Mouse (Mus musculus) mesoderm, embryonic 11.5 days (tissue): Measurements from ENCODE around the gene Ttc21b.
"Not testable (repeated sequence)": the region's sequence is repeated elsewhere in the genome, so short reads cannot be mapped to it uniquely, and the experiment has no call there.

Experiments
- DNase-seq: peaks from one replicate; pipeline ENCODE4 v3.0.0-alpha.2; 2012; ENCODE audit warnings: low read depth, low spot score

Ttc21b gene

DNA sequence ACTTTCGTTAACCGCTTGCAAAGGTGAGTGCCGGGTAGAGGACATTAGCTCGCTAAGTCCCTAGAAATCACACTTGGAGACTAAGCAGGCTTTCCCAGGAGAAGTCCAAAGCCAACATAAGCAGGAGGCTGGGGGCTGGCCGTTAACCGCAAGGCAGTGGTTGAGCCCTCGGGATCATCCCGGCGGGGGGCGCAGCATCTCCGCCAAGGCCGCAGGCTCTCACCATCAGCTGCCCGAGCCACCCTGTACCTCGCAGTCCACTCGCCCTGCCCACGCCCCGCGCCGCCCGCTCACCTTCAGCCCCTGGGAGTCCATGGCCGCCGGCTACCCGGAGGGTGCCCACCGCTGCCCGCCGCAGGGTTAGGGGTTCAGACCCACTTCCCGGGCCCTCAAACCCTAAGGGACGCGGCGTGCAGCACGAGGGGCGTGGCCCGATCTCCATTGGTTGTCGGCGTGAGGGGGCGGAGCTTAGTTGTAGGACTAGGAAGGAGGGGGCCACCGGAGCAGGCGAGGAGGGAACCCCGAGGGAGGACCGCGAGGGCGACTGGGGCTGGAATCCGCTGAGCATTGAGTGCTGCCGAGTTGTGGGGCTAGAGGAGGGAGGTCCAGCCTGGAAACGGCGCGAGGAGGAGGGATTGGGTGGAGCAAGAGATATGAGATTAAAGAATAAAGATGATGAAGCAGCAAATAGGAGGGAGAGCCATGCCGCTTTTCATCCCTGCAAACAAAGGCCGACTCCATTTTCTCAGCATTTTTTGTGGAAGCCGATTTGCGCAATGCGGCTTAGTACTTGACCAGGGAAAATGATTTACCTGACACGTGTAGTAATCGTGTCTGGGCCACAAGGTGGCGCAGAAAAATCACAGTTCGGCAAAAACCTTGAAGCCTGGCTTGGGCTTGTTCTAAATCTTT lies at the start of gene Ttc21b:
TSS of gene Ttc21b (minus strand) at position 398 of the 912 bp plus-strand sequence.
- peak; percentile 96 for DNase-seq

DNA sequence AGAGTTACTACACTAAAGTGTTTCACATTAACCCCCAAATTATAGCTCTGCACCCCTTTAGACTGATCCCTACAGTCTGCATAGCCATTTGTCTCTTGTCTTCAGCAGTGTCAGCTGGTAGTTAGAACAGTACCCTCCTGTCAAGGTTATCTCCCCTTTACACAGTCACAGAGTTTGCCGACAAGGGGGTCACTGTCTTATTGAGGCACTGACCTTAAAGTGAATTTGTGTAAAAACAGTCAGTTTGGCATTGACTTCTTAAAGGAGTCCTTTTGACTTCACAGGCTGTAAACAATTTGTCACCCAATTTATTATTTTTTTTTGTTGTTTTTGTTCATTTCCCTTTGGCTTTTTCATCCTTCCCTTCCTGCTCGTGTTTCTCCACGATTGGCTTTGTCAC lies 16.1 kb upstream of the Ttc21b start:
- DNase-seq = no peak

DNA sequence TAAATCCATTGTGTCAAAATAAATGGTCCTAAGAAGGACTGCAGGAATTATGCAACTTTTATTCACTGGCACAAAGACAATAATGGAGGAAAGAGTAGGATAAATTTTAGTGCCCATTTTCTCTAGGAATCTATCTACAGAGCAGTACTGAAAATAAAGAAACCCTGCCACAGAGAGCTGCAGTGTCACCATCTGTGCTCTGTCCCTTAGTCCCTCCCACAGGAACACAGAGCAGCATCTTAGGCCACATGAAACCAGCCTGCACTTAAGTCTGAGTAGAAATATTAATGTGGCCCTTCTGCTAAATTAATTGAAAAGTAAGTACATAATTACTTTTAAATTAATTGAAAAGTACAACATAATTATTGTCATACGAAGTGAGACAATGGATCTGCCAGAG lies 12.4 kb downstream of the Ttc21b start:
- no peak for DNase-seq

DNA sequence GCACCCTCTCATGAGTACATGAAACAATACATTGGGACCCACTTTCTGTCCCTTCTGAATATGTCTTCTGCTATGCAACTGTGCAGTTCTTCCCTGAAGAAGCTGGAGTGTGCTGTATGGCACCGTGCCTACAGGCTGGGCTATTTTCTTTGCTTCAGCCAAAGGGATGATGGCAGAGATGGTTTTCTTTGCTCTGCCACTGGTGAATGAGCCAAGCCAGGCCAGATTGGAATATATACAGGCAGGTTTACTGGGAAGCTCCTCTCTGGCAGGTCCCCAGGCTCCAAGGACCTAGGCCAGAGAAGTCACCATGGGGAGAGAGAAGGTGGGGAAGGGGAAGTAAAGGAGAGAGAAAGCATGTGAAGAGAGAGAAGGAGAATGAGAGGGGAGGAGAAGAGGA lies 16.1 kb downstream of the Ttc21b start:
- no peak for DNase-seq

DNA sequence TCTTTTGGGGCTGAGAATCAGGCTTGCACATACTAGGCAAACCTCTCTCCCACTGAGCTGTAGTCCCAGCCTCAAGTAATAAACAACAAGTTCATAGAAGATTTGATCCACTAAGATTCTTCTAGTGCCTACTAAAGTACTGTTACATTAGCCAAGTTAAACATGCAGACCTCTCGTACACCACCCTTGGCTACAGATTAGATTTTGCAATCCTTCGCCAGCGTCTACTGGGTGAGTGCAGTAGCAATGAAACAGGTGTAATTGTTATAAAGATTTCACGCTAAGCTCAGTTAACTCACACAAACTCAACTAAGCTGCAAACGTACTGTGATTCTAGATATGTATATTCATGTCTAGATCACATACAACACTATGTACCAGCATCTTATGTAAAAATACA lies 17.5 kb downstream of the Ttc21b start:
- no peak for DNase-seq

DNA sequence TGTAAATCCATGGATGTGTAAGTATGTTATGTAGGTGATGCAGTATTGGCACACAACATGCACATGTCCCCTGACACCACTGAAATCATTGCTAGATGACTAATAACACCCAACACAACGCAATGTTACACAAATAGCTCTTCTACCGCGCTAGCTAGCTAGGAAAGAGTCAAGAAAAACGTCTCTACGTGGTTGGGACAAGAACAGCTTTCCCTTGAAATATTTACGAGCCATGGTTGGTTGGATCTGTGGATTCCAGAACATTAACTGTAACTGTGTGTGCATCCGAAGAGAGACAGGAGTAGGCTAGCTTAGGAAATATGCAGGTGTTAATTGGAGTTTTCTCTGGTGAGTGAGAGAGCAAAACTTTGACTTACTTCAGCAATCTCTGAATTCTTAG lies 35.5 kb downstream of the Ttc21b start:
- no peak for DNase-seq

DNA sequence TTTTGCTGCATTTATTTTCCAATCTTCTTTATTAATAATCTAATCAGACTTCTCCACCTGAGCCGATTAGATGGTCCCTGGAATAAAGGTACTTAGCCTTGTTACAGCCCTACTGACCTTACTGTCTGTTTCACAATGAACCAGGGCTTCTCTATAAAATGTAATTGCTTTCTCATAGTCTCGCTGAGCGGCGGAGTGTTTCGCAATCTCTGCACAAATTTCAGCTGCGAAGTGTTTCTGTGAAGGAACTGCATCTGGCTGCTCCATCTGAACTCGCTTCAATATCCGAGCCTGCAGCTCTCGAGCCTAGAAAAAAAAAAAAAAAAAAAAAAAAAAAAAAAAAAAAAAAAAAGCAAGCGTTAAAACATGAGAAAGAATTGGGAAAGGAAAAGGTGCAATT lies 46.5 kb downstream of the Ttc21b start:
- DNase-seq = no peak

DNA sequence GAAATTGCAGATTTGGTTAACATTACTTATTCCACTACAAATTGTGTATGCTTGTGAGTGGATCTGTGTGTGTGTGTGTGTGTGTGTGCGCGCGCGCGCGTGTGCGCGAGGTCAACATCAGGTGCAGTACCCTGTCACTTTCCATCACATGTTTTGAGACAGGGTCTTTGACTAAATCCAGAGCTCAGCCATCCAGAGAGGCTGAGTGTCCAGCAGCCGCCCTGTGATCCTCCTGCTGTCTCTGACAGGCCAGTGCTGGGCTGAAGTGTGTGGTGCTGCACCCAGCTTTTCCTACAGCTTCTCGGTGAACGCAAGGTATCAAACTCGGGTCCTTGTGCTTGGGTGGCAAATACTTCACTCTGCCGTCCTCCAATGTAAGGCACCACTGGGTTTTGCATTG lies 47.1 kb downstream of the Ttc21b start:
- no peak for DNase-seq

DNA sequence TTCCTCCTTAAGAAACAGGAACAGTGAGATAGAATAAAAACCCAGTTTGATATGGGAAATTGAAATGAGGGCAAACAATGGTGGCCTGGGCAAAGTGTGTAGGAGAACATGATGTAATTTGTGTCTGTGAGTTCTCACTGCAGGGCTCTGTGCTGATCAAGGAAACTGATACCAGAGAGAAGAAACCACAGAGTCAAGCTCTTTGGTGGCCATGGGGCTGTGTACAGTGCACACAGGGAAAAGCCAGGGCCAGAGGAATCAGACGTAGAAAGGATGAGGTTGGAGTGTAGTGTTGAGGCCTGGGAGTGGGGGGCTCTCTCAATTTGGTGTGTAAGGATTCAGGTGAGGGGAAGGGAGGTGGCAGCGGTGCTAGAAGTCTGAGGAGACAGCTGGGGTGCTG lies 49.6 kb downstream of the Ttc21b start:
- DNase-seq = no peak

DNA sequence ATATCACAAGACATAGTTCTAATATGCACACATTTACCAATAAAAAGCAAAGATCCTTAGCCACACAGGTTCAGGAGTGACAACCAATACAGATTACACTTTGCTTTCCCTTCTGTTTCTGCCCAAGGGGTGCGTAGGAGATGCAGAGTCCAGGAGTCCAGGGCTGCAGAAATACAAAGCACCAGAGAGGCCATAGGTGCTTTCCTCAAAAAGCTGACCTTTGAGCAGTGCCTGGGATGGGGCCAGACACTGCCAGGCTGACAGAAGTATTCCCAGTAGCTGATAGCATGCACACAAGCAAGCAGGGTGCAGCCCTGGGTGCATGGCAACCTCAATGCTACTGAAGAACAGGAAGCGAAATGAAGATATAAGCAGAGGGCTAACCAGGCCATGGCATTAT lies 52.2 kb downstream of the Ttc21b start:
- DNase-seq = no peak

DNA sequence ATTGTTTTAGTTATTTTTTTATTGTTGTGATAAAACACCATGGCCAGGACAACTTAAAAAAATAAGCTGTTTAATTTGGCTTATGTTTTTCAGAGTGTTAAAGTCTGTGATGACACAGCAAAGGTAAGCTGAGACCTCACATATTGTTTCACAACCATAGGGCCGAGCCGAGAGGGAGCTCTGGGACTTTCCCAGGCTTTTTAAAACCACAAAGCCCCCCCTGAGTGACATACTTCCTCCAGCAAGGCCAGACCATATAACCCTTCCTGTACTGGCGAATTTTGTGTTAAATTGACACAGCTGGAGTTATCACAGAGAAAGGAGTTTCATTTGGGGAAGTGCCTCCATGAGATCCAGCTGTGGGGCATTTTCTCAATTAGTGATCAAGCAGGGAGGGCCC lies 56.2 kb downstream of the Ttc21b start:
- no peak for DNase-seq

DNA sequence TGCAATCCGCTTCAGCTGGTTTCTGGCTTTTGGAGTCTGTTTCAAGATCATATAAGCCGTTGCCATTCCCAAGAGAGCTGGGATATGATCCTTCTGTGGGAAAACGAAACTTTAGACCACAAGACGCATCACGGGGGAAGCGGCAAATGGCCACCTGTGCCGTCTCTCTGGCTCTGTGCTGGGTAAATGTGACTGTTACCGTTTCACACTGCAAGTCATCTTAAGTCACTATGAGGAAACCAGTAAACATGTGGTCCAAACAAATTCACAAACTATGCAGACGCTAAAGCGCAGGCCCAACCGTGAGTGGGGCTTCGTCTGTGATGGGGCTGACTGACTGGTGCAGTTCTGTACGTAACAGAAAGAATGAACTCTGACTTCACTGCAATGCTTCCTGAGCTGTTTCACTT lies 64.7 kb downstream of the Ttc21b start:
- no peak for DNase-seq

DNA sequence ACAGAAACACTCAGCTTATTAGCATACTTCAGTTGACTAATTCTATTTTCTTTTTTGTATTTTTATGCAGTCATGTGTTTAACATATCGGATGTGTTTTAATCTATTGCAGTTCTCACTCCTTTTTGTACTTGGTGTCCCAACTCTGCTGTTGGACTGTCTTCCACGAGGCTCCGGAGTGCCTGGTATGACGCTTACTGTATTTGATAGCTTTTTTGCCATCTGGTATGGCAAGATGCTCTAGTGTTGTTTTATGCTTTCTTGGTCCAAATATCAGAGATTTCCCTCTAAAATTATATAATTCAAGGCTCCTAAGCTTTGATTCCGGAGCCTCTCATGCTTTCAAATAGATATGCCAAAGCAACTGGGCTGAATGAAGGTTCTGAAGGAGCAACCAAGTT lies 66.3 kb downstream of the Ttc21b start:
- DNase-seq = no peak

DNA sequence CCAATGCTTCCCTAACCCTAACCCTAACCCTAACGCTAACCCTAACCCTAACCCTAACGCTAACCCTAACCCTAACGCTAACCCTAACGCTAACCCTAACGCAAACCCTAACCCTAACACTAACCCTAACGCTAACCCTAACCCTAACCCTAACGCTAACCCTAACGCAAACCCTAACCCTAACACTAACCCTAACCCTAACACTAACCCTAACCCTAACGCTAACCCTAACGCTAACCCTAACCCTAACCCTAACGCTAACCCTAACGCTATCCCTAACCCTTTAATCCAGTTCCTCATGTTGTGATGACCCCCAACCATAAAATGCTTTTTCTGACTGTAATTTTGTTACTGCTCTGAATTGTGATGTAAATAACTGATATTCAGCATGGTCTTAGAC lies 67.2 kb downstream of the Ttc21b start:
- not testable (repeated sequence) for DNase-seq

DNA sequence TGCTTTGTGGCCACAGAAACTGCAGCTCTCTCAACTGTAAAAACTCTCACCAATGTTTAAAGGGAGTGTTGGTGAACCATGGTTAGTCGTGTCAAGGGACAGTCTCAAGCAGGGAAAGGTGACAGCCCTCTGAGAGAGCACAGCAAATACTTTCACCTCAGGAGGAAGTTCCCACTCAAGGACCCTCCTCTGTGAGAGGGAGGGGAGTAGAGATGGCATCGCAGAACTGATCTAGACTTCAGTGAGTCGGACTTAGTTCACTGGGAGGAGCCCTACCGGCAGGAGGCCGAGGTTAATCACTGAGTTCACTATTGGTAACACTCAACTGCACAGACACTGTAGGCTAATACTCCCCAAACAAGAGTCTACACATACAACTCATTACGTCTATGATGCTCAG lies 68.9 kb downstream of the Ttc21b start:
- no peak for DNase-seq

DNA sequence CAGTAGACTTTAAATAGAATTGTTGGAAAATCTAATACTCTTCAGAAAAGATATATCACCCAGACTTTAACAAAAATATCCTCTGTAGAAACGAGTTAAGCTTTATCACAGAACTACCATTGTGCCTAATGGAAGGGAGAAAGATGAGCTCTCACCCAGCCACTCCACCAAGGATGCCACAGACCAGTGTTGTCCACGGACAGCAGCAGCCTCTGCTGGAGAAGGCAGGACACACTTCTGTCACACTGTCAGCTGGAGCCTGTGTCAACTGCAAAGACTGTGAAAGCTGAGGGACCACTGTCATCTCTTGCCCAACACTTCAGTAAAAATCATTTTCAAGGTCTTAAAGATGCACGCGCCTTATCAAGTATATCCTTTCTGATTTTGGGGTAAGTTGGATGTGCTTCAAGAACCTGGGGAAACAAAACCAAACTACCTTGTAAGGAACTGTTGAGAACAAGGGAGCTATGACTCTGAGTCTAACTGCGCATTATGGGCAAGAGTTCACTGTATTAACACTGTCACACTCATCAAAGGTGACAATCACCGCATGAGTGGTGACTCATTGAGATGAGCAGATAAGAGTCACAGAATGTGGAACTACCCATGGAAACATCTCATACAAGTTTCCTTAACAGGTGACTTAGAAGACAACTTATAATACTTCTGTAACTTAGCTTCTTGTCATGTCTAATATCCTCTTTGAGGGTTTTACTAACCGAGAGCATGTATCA lies 71.8 kb downstream of the Ttc21b start:
- DNase-seq = no peak

DNA sequence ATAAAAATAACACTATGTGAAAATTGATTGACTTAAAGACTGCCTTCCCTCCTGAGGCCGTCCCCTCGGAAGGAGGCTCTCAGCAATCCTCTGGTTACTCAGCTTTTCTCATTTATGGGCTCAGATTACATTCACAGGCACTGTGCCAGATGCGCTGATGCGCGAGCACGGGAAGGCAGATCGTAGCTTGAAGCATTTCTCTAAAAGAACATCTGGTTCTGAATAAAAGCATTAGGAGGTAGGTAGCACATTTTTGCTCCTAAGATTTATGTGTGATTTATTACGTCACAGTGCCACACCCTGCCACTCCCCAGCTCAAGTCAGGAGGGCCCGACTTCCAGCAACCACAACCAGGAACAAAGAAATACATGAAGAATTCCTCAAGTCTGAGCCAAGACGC lies 76.1 kb downstream of the Ttc21b start:
- peak; percentile 87 for DNase-seq

DNA sequence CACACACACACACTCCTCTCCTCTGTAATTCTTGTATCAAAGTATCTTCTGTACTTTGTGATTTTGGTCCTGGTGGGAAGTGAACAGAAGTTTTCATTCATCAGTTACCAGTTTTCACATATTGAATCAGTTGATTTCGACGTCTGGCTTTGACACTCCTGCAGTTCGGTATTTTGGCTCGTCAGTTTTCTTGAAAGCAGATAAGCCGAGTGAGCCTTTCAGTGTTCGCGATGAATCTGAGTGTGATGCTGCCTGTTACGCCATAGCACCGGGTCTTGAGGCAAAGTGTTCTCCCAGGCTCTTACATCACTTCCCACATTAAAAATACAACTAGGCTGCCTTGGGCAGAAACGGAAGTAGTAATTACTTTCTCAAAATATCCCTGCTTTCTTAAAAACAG lies 76.6 kb downstream of the Ttc21b start:
- DNase-seq = no peak

DNA sequence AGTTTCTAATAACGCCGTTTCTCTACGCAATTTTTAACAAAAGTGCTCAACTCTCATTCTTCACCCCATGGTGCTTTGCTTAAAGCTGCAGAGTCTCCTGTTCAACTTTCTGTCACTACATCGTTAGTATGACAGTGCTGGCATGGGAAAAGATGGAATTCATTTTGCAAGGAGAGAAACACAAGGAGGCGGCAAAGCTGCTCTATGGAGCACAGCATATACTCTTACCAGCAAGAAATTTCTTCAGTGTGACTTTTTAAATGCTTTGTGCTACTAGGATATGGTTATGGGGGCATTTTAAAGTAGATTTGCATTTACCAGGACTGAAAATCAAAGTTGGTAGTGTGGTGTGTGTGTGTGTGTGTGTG lies 77.6 kb downstream of the Ttc21b start:
- DNase-seq = no peak

DNA sequence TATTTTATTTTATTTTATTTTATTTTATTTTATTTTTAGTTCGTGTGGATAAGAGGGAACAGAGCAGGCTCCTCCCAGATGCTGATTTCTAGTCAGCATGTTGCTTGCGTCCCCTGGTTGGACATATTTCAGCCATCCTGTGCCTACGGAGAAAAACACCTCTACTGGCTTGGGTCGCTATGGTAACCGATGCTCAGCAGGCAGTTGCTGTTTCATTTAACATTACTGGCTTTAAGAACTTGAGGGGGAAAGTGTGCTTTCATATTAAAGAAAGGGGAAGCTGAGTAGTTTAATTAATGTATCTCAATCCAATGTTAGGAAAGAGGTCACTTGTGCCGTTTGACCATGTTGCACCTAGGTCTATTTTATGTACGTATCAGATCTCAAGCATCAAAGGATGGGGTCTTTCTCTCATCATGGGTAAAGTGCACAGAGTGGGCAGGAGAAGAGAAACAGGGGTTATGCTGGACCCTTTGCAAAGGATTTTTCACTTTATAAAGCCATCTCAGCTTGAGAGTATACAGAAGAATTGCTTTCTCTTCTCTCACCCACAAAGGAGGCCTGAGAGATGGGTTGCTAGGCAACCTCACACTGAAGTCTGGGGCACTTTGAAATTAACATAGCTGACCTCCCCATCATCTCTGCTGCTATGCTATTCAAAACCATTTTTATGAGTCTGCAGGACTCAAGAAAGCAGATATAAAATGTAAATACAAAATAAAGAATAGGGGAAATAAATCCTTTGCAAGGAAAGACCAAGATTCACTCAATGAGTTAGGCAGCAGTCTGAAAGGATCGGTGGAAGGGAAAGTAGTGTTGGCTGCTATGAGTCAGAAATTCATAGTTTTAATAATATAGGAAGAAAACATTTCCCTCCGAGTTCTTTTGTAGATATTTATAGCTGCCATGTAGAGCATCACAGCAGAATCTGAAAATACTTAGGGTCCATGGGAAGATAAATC lies 78.2 kb downstream of the Ttc21b start:
- DNase-seq = peak; percentile 69

DNA sequence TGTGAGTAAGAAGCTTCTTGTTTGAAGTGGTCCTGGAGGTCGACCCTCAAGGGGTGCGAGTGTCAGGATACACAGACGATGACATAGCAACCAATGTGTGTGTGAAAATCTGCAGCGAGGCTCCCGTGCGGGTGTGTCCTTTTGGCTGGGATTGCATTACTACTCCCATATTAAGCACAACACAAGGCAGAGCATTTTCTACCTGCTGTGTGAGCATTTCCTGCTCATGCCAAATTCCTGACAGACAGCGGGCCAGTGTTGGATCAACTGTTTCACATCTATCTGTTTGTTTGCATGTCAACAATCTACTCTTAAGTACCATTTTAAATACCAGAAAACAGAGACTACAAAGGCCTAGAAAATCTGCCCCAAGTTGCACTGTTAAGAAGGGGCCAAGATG lies 79.4 kb downstream of the Ttc21b start:
- no peak for DNase-seq

DNA sequence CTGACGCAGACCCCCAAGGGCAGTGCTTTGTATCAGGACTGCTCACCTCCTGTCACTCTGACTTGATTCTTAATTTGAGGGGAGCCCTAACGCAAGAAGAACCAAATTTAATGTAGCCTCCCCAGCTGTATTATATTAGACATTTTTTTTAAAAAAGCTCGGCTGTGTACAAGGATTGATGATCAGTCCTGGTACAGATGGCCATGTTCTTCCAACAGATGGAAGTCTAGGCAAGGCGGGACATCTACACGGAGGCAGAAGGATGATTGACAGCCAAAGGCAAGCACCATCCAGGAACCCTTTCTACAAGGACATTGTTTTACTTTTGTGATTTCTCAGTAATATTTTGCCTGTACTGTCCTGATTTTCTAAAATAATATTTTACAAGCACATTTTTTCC lies 83.3 kb downstream of the Ttc21b start:
- no peak for DNase-seq
